Mouse (Mus musculus) heart, postnatal 14 days (tissue): ENCODE results near the gene Mrps18a. TPM values are rescaled to one million over a fixed set of nuclear protein-coding genes. Genes with fewer than 3 reads are reported as not detected.
A peak's percentile ranks its signal among the peaks of the same experiment; 100 is the strongest.

ENCODE experiments used
- DNase-seq, 2 experiments: peaks; one replicate each; pipeline ENCODE4 v3.0.0; 2021 to 2022
- intact Hi-C: fragments of 180-260 bp; cut with DNase I; formaldehyde crosslinking; loops from one replicate; pipeline ENCODE4 v1.15.1; 2025
- total RNA-seq, 2 experiments: library from RNA; stranded (reverse); gene quantifications; 2 replicates each; pipeline ENCODE4 v1.2.3; 2021

Mrps18a gene
- total RNA-seq, 2 experiments from 2014 or later: 115 to 119 TPM

DNA sequence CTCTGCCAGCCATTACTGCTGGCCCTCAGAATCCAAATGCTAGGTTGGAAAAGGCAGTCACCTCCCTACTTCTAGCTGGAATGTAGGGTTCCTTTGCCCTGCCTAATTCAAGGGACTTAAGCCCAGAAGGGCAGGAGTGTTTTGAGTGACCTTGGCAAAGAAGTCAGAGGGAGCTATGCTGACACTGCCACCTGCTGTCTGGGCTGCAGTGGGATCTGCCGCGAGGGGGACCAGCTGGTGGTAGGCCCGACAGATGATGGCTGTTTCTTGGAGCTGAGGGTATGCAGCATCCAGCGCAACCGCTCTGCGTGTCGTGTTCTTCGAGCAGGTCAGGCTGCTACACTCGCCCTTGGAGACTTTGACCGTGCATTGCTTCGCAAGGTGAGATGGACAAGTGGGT lies 56.2 kb downstream of the Mrps18a start:
- peak in 1 of 2 experiments; percentile 57 for DNase-seq
- intact Hi-C loops: no loop called here

DNA sequence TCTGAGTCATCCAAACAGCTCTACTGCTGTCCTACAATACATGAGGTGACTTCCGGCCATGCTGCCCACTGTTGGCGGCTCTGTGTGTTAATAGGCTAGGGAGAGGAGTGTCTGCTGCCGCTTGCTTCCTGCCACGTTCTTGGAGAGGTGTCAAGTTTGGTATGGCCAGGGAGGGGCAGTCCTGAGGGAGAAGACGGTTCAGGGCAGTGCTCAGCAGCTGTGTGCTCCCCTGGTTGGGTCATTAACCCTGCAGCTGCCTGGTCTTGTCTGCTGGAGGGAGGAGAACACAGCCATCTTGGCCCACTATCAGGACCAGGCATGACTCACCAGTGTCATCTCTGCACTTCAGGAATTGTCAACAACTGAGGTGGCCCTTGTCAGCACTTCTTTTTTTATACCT lies 57.5 kb downstream of the Mrps18a start:
- DNase-seq: peak in 1 of 2 experiments; percentile 33
- intact Hi-C loops: loop anchor here (2.0 kb wide), 1 partner anchor 438 kb away; no protein-coding TSS in a partner anchor

DNA sequence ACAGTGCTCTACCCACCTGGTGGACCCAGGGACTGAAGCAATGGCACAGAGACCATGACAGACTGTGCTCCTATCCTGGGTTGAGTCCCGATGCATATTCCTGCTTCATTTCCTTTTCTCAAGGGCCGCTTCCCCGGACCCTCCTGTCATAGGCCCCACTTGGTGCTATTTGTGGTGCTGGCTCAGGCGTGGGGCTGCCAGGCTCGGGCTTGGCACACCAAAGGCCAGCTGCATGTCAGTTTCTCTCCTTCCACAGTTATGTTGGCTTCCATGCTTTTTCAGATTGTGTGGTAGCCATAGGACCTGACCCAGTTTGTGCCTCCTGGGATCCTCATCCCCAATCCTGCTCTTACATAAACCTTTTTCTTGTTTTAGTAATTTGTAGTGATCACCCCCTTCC lies 58.0 kb downstream of the Mrps18a start:
- intact Hi-C loops: loop anchor here (2.0 kb wide), 1 partner anchor 438 kb away; no protein-coding TSS in a partner anchor

DNA sequence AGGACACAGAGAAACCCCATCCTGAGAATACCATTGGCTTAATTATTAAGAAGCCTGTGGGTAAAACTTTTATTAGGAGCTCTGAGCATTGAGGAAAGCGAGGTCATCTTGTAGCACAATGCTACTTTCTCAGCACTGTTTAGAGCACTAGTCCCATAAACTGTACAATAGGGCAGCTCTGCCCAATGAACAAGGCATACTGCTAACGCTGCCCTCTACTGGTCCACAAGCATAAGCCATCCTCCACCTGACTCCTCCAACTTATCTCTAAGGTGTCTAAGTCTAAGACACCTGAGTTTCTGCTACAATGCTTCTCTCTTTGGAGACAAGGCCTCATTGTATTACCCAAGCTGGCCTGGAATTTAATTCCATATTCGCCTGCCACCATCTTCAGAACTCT lies 59.8 kb downstream of the Mrps18a start:
- peak in 1 of 2 experiments; percentile 34 for DNase-seq
- intact Hi-C loops: no loop called here

More for the DNA sequence above, 58.0 kb downstream of the Mrps18a start:
- no peak for DNase-seq

Other genes starting within 250 kb of the Mrps18a start
- 100 to 1,000 TPM; 275 TPM for gene Vegfa, start 78.6 kb upstream of the Mrps18a start, total RNA-seq
- gene Rsph9, start 33.2 kb downstream of the Mrps18a start, total RNA-seq: 1 to 10 TPM; 1.1 to 1.4 TPM
- gene Mad2l1bp, start 42.6 kb downstream of the Mrps18a start, total RNA-seq: 10 to 100 TPM; 22.2 to 27.6 TPM
- gene Gtpbp2, start 50.0 kb downstream of the Mrps18a start, total RNA-seq: 10 to 100 TPM; 85.3 TPM
- gene Polh, start 91.7 kb downstream of the Mrps18a start, total RNA-seq: 10 to 100 TPM in 1 of 2 experiments, 1 to 10 TPM in 1; 9.7 to 10.6 TPM
- gene Xpo5, start 91.8 kb downstream of the Mrps18a start, total RNA-seq: 10 to 100 TPM; 18.7 to 20.6 TPM
- 10 to 100 TPM; 19.1 to 27.3 TPM for gene Polr1c, start 137.1 kb downstream of the Mrps18a start, total RNA-seq
- 10 to 100 TPM; 72.4 to 77.7 TPM for gene Yipf3, start 137.1 kb downstream of the Mrps18a start, total RNA-seq
- under 1 TPM; 0.50 to 0.85 TPM for gene Lrrc73, start 142.5 kb downstream of the Mrps18a start, total RNA-seq
- 10 to 100 TPM; 40.6 to 42.9 TPM for gene Tjap1, start 172.0 kb downstream of the Mrps18a start, total RNA-seq
- under 1 TPM; 0.68 to 0.84 TPM for gene Dlk2, start 186.4 kb downstream of the Mrps18a start, total RNA-seq
- gene Abcc10, start 217.4 kb downstream of the Mrps18a start, total RNA-seq: 1 to 10 TPM; 4.6 to 5.4 TPM